Mouse (Mus musculus) embryonic facial prominence, embryonic 10.5 days (tissue): Measurements from ENCODE around the gene Spata5. TPM values are rescaled to one million over a fixed set of nuclear protein-coding genes. Genes with fewer than 3 reads are reported as not detected.

Source experiments
- DNase-seq: peaks from one replicate; pipeline ENCODE4 v3.0.0-alpha.2; 2017; ENCODE audit warnings: low spot score
- H3K27ac ChIP-seq: fragments of 300-500 bp; sonication (generic); replicated peaks from 2 replicates; pipeline ENCODE4 v1.5.1; 2016; ENCODE audit warnings: mild to moderate bottlenecking
- H3K27me3 ChIP-seq: fragments of 300-500 bp; sonication (generic); replicated peaks from 2 replicates; pipeline ENCODE4 v1.6.1; 2016; ENCODE audit warnings: low read depth, mild to moderate bottlenecking; ENCODE audit not compliant: poor library complexity, severe bottlenecking
- H3K36me3 ChIP-seq: fragments of 300-500 bp; sonication (generic); replicated peaks from 2 replicates; pipeline ENCODE4 v1.6.1; 2016; ENCODE audit warnings: mild to moderate bottlenecking, moderate library complexity
- H3K4me1 ChIP-seq: fragments of 300-500 bp; sonication (generic); 2 replicates; pipeline ENCODE4 v1.6.1; 2016
- H3K4me3 ChIP-seq: fragments of 300-500 bp; sonication (generic); 2 replicates; pipeline ENCODE4 v1.5.1; 2016; ENCODE audit warnings: mild to moderate bottlenecking, moderate library complexity
- H3K9me3 ChIP-seq: fragments of 300-500 bp; sonication (generic); 2 replicates; pipeline ENCODE4 v1.6.1; 2016; ENCODE audit warnings: mild to moderate bottlenecking
- WGBS: fragments of 180-500 bp; shearing (Covaris S2); methylation state at CpG from one replicate; pipeline ENCODE4 v1.1.7; 2016; 5-methylcytosine and 5-hydroxymethylcytosine counted together
- polyA plus RNA-seq: library from polyadenylated mRNA; unstranded; fragments of >200 nt; fragmentation: Nextera tagmentation; extraction: Ambion mirVana; gene quantifications from 2 replicates; pipeline ENCODE4 v1.2.1, GENCODE M21; 2016

Spata5 gene
- polyA plus RNA-seq, 1 experiment from 2014 or later = 49.8 TPM

GRCm38 (mm10) chr3:37568780-37569179 is 149.1 kb downstream of the Spata5 start:
- no peaks in the 10 kb centered on the region for H3K27me3 ChIP-seq
- peaks cover 35% of the 10 kb centered on the region for H3K4me1 ChIP-seq
- no peak overlapping the region for H3K4me3 ChIP-seq
- H3K36me3 ChIP-seq = 0 out of 2 replicates have a peak, but pooled peaks cover 4% of the 10 kb centered on the region
- 68% methylated on average over 1 of the region's 1 CpGs for WGBS
- H3K9me3 ChIP-seq = no peaks in the 10 kb centered on the region
- DNase-seq = no peak
- H3K27ac ChIP-seq = peak overlapping the region; percentile 80

GRCm38 (mm10) chr3:37569661-37570566 is 150.2 kb downstream of the Spata5 start:
- H3K4me1 ChIP-seq = peaks cover 35% of the 10 kb centered on the region
- H3K27ac ChIP-seq = peak overlapping the region; percentile 80
- H3K4me3 ChIP-seq = peak overlapping the region; percentile 38
- DNase-seq = peak; percentile 63
- peaks cover 6% of the 10 kb centered on the region; the same call in 1 of the 2 replicates for H3K36me3 ChIP-seq
- H3K27me3 ChIP-seq = no peaks in the 10 kb centered on the region
- whole genome bisulfite sequencing = 20% methylated on average over 22 of the region's 22 CpGs
- no peaks in the 10 kb centered on the region for H3K9me3 ChIP-seq

- H3K4me1 ChIP-seq = peaks cover 35% of the 10 kb centered on the region
- DNase-seq = no peak
- H3K27me3 ChIP-seq = no peaks in the 10 kb centered on the region
- H3K9me3 ChIP-seq = no peaks in the 10 kb centered on the region
- H3K27ac ChIP-seq = peak overlapping the region; percentile 72
- peaks cover 6% of the 10 kb centered on the region; the same call in 1 of the 2 replicates for H3K36me3 ChIP-seq
- H3K4me3 ChIP-seq = no peak overlapping the region
- 28% methylated on average over 4 of the region's 4 CpGs for WGBS
Measured at GRCm38 (mm10) chr3:37571633-37572032, 151.9 kb downstream of the Spata5 start.

GRCm38 (mm10) chr3:37572066-37572465 is 152.4 kb downstream of the Spata5 start:
- no peak overlapping the region for H3K4me3 ChIP-seq
- peaks cover 35% of the 10 kb centered on the region for H3K4me1 ChIP-seq
- peaks cover 3% of the 10 kb centered on the region; the same call in 1 of the 2 replicates for H3K36me3 ChIP-seq
- H3K27me3 ChIP-seq = no peaks in the 10 kb centered on the region
- 77% methylated on average over 6 of the region's 6 CpGs for WGBS
- H3K27ac ChIP-seq = no peak overlapping the region
- no peaks in the 10 kb centered on the region for H3K9me3 ChIP-seq
- no peak for DNase-seq

- H3K27ac ChIP-seq = no peak overlapping the region
- H3K9me3 ChIP-seq = no peaks in the 10 kb centered on the region
- 94% methylated on average over 6 of the region's 6 CpGs for WGBS
- no peak overlapping the region for H3K4me3 ChIP-seq
- H3K36me3 ChIP-seq = peaks cover 27% of the 10 kb centered on the region
- H3K4me1 ChIP-seq = peaks cover under 1% of the 10 kb centered on the region
- DNase-seq = no peak
- no peaks in the 10 kb centered on the region for H3K27me3 ChIP-seq
Measured at GRCm38 (mm10) chr3:37576840-37577239, 157.1 kb downstream of the Spata5 start.

GRCm38 (mm10) chr3:37577706-37578105 is 158.0 kb downstream of the Spata5 start:
- DNase-seq = no peak
- Histone ChIP-seq H3K36me3 (peaks cover 27% of the 10 kb centered on the region), H3K27me3 (no peaks in the 10 kb centered on the region), H3K4me1 (no peaks in the 10 kb centered on the region), H3K9me3 (no peaks in the 10 kb centered on the region), H3K4me3 (no peak overlapping the region), H3K27ac (no peak overlapping the region)
- WGBS = 86% methylated on average over 3 of the region's 3 CpGs

DNA sequence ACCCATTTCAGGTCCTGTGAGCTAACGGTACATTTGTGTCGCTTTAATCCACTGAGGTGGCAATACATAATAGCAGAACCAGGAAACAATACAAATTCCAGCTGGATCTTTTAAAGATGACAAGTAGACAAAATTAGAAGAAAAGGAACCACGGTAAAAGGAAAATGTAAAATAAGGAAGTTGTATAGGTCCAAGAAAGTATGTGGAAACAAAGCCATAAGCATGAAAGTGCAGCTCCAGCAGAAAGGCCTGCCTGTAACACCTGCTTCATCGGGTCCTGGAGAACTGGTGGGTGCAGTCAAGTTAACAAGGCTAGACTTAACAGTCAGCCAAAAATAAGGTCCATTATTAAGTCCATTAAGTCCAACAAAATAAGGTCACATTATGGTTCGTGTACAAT is 164.9 kb downstream of the Spata5 start:
- peaks cover 17% of the 10 kb centered on the region for H3K36me3 ChIP-seq
- no peak overlapping the region for H3K27ac ChIP-seq
- H3K4me3 ChIP-seq = no peak overlapping the region
- H3K27me3 ChIP-seq = no peaks in the 10 kb centered on the region
- peaks cover 19% of the 10 kb centered on the region for H3K4me1 ChIP-seq
- no peaks in the 10 kb centered on the region for H3K9me3 ChIP-seq
- no peak for DNase-seq
- WGBS = 86% methylated on average over 5 of the region's 5 CpGs

DNA sequence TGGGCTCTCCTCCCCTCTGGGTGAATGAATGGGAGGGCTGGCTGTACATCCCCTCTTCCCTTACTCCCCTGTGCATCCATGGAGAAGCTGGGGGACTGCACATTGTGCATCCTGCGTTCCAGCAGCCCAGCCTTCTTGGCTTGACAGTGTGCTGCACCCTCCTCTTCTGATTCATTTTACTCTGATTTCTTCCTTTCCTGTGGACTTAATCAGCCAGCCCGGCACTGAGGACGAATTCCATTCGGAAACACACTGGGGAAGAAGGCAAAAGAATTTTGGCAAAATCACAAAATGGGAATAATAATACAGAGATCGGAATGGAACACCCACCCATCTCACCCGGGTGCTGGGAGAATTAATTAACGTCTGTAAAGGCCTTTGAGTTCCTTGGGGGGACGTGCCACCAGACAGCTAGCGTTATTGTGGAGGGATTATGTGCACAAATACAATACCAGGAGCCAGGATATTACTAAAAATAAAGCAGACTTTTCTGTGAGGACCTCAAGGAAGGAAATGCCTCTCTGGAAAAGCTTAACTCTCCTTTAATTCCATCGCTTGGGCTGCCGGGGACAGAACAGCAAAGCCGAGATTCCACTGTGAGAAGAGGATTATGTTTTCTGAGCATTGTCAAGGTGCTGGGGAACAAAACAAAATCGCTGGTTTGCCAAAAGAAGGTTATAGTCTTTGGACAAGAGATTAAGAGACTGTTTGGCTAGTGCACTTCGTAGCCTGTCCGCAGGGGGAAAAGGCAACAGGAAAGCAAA is 166.5 kb downstream of the Spata5 start:
- peak; percentile 26 for DNase-seq
- Histone ChIP-seq H3K27ac (peak overlapping the region; percentile 79), H3K27me3 (no peaks in the 10 kb centered on the region), H3K4me1 (peaks cover 19% of the 10 kb centered on the region), H3K36me3 (peaks cover 3% of the 10 kb centered on the region; the same call in 1 of the 2 replicates), H3K9me3 (0 out of 2 replicates have a peak, but pooled peaks cover 3% of the 10 kb centered on the region), H3K4me3 (peak overlapping the region; percentile 43; the same call in 1 of the 2 replicates)
- WGBS = 17% methylated on average over 15 of the region's 15 CpGs

DNA sequence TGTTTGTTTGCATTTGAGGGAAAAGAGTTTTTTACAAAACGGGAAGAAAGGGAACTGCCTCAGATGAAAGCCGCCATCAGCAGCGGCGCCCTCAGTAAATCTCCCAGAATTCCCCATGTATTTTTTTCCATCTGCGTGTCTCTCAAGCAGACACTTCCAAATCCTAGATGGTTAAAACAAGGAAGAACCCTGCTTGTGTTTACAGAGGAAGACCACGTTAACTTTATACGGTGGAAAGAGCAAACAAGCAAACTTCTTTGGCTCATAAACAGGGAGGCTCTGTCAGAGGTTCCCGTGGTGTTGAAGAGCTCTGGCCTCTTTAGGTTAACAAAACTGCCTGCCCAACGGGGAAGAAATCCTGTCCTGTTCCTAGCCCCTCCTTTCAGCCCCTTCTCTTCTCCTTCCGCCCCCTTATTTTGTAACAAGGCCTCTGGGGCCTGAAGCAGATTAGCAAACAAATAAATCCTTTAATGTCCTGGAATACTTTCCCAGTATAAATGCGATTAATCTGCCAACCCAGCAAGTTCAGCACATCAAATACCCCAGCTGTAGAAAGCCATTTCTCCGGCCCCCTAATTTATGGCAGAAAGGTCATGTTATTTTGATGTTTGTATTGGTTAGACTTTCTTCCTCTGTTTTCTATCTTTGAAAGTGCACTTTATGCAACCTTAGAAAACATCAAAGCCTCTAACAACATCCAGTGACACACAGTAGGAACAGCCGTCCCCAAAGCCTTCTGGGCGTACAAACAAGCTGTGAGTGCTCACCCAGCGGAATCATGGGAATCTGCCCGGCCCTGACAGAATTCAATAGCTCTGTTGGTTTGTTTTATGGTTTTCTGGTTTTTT is 167.3 kb downstream of the Spata5 start:
- Histone ChIP-seq H3K27ac (peak overlapping the region; percentile 79), H3K36me3 (no peaks in the 10 kb centered on the region), H3K4me3 (peak overlapping the region; percentile 43; the same call in 1 of the 2 replicates), H3K27me3 (no peaks in the 10 kb centered on the region), H3K9me3 (0 out of 2 replicates have a peak, but pooled peaks cover 3% of the 10 kb centered on the region), H3K4me1 (peaks cover 19% of the 10 kb centered on the region)
- 28% methylated on average over 16 of the region's 16 CpGs for WGBS
- peak; percentile 23 for DNase-seq

GRCm38 (mm10) chr3:37595721-37596120 is 176.0 kb downstream of the Spata5 start:
- Histone ChIP-seq H3K4me3 (no peak overlapping the region), H3K9me3 (0 out of 2 replicates have a peak, but pooled peaks cover under 1% of the 10 kb centered on the region), H3K36me3 (no peaks in the 10 kb centered on the region), H3K4me1 (peaks cover 20% of the 10 kb centered on the region), H3K27me3 (no peaks in the 10 kb centered on the region), H3K27ac (peak overlapping the region; percentile 63)
- 78% methylated on average over 10 of the region's 10 CpGs for WGBS
- DNase-seq = no peak

GRCm38 (mm10) chr3:37596519-37596918 is 176.8 kb downstream of the Spata5 start:
- 49% methylated on average over 6 of the region's 6 CpGs for WGBS
- peaks cover 20% of the 10 kb centered on the region for H3K4me1 ChIP-seq
- H3K9me3 ChIP-seq = no peaks in the 10 kb centered on the region
- no peaks in the 10 kb centered on the region for H3K27me3 ChIP-seq
- peak; percentile 20 for DNase-seq
- no peaks in the 10 kb centered on the region for H3K36me3 ChIP-seq
- no peak overlapping the region for H3K4me3 ChIP-seq
- H3K27ac ChIP-seq = peak overlapping the region; percentile 63

DNA sequence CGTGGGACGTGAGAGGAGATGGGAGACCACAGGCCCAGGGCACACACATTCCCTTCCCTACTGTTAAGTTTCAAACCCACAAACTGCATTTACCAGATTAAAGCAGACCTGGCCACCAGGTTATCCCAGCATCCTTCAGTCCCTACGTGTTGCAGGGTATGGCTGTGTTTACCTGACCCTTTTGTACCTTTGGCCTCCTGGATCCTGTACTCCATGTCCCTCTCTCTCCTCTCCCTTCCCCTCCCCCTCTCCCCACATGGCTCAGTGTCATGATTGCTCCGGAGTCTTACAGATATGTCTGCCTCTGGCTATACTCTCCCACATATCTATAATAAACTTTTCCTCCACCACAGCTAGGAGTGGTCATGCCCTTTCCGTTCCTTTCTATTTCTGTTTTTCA is 177.5 kb downstream of the Spata5 start:
- 70% methylated on average over 5 of the region's 5 CpGs for WGBS
- Histone ChIP-seq H3K27ac (peak overlapping the region; percentile 63), H3K4me1 (peaks cover 20% of the 10 kb centered on the region), H3K36me3 (no peaks in the 10 kb centered on the region), H3K27me3 (no peaks in the 10 kb centered on the region), H3K9me3 (no peaks in the 10 kb centered on the region), H3K4me3 (no peak overlapping the region)
- DNase-seq = no peak
